ENCODE assay signal across 18 mouse cellular contexts in the genomic region with DNA sequence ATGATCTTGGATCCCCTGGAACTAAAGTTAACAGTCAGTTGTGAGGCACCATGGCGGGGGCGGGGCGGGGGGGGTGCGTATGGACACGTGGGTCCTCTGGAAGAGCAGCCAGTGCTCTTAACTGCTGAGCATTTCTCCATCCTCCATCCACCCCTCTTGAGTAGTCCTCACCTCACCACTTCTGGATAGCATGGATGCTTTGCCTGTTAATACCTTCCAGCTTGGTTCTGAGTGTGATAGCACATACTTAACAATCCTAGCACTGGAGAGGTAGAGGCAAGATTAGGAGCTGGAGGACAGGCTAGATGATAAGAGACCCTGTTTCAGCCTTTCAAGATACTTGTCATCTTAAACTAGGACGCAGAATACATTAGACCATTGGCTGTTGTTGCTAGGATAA. TPM values are rescaled to one million over a fixed set of nuclear protein-coding genes. Genes with fewer than 3 reads are reported as not detected.
"Had no signal": no experiment of that assay in that cellular context is flagged by ENCODE, and none has a peak within 500 bp of the region (broad histone marks: within the 10 kb centered on the region; RNA-seq: fewer than 3 reads in every experiment).

No protein-coding gene starts in this region.

- H3K4me2 ChIP-seq: liver, embryonic 12.5 days; lung, embryonic 14.5 days; midbrain, embryonic 13.5 days; midbrain, embryonic 15.5 days; neural tube, embryonic 13.5 days; neural tube, embryonic 15.5 days had no signal

- H3K27me3 ChIP-seq: liver, embryonic 12.5 days; midbrain, embryonic 13.5 days; midbrain, embryonic 15.5 days; neural tube, embryonic 13.5 days; neural tube, embryonic 15.5 days had no signal

- H3K27ac ChIP-seq: liver, embryonic 12.5 days; liver, embryonic 14.5 days; midbrain, embryonic 10.5 days; midbrain, embryonic 13.5 days; midbrain, embryonic 15.5 days; neural tube, embryonic 13.5 days; neural tube, embryonic 15.5 days had no signal

- ATAC-seq: liver, embryonic 12.5 days; midbrain, embryonic 13.5 days; midbrain, embryonic 15.5 days had no signal

- H3K9ac ChIP-seq: liver, embryonic 14.5 days; lung, embryonic 14.5 days; midbrain, embryonic 13.5 days; midbrain, embryonic 15.5 days; neural tube, embryonic 13.5 days; neural tube, embryonic 15.5 days had no signal

- H3K4me1 ChIP-seq: midbrain, embryonic 10.5 days had no signal

- H3K4me3 ChIP-seq: liver, embryonic 12.5 days; midbrain, embryonic 10.5 days; midbrain, embryonic 13.5 days; midbrain, embryonic 15.5 days; myocyte; neural tube, embryonic 13.5 days; neural tube, embryonic 15.5 days had no signal

- H3K9me3 ChIP-seq: liver, embryonic 12.5 days; midbrain, embryonic 10.5 days; midbrain, embryonic 13.5 days; midbrain, embryonic 15.5 days; neural tube, embryonic 13.5 days; neural tube, embryonic 15.5 days had no signal

- DNase-seq: lung, embryonic 14.5 days; retina, postnatal 1 day; right cerebral cortex, adult 18-20 months; right cerebral cortex, postnatal 25 days; right cerebral cortex, postnatal 4 days; spleen, adult 18-20 months; thymus, adult 18-20 months; thymus, postnatal 14 days; thymus, postnatal 36 days had no signal

RNA-seq across cellular contexts. Expression of a gene that starts 16.9 kb away (rescaled TPM):
- total RNA-seq: megakaryocyte, adult 5-6 weeks had no signal
